Mouse (Mus musculus): ENCODE data around the gene Dusp1. TPM values are rescaled to one million over a fixed set of nuclear protein-coding genes. Genes with fewer than 3 reads are reported as not detected.

Gene Dusp1
- polyA plus RNA-seq, 1 experiment, result 32.2 TPM

GRCm38 (mm10) chr17:26497416-26497923 lies 64.5 kb downstream of the Dusp1 start:
- Histone ChIP-seq H3K4me1 (ENCODE audit: control insufficient read depth, insufficient read depth, low read length) (peaks cover 35% of the 10 kb centered on the region), H3K27ac (ENCODE audit: insufficient read depth, low read depth, low read length) (peak overlapping the region; percentile 95), H3K4me3 (ENCODE audit: insufficient read depth, low read length) (peak overlapping the region; percentile 16; the same call in 1 of the 2 replicates)
- TF ChIP-seq CTCF (IDR thresholded peaks at IDR 0.05; ENCODE audit: low read depth, low read length) (no peak), POLR2A (IDR thresholded peaks at IDR 0.05; ENCODE audit: borderline replicate concordance, low read depth, low read length) (no peak)

GRCm38 (mm10) chr17:26494642-26495468 lies 67.1 kb downstream of the Dusp1 start:
- peaks cover 23% of the 10 kb centered on the region for H3K4me1 ChIP-seq (ENCODE audit: control insufficient read depth, insufficient read depth, low read length)
- no peak for TF ChIP-seq POLR2A (IDR thresholded peaks at IDR 0.05; ENCODE audit: borderline replicate concordance, low read depth, low read length)
- TF ChIP-seq CTCF (IDR thresholded peaks at IDR 0.05; ENCODE audit: low read depth, low read length), result no peak
- H3K27ac ChIP-seq (ENCODE audit: insufficient read depth, low read depth, low read length), result no peak overlapping the region
- H3K4me3 ChIP-seq (ENCODE audit: insufficient read depth, low read length), result no peak overlapping the region

- no peak overlapping the region for H3K4me3 ChIP-seq (ENCODE audit: insufficient read depth, low read length)
- no peak overlapping the region for H3K27ac ChIP-seq (ENCODE audit: insufficient read depth, low read depth, low read length)
- H3K4me1 ChIP-seq (ENCODE audit: control insufficient read depth, insufficient read depth, low read length), result peaks cover 10% of the 10 kb centered on the region
- no peak for TF ChIP-seq CTCF (IDR thresholded peaks at IDR 0.05; ENCODE audit: low read depth, low read length)
- TF ChIP-seq POLR2A (IDR thresholded peaks at IDR 0.05; ENCODE audit: borderline replicate concordance, low read depth, low read length), result no peak
These were observed 69.7 kb downstream of the Dusp1 start for GRCm38 (mm10) chr17:26492246-26492645.

GRCm38 (mm10) chr17:26490910-26491309 lies 71.0 kb downstream of the Dusp1 start:
- Histone ChIP-seq H3K4me3 (ENCODE audit: insufficient read depth, low read length) (no peak overlapping the region), H3K4me1 (ENCODE audit: control insufficient read depth, insufficient read depth, low read length) (peaks cover 2% of the 10 kb centered on the region; the same call in 1 of the 2 replicates), H3K27ac (ENCODE audit: insufficient read depth, low read depth, low read length) (no peak overlapping the region)
- TF ChIP-seq POLR2A (IDR thresholded peaks at IDR 0.05; ENCODE audit: borderline replicate concordance, low read depth, low read length), result no peak
- no peak for TF ChIP-seq CTCF (IDR thresholded peaks at IDR 0.05; ENCODE audit: low read depth, low read length)

GRCm38 (mm10) chr17:26490072-26490471 lies 71.9 kb downstream of the Dusp1 start:
- Histone ChIP-seq H3K4me1 (ENCODE audit: control insufficient read depth, insufficient read depth, low read length) (peaks cover 3% of the 10 kb centered on the region; the same call in 1 of the 2 replicates), H3K4me3 (ENCODE audit: insufficient read depth, low read length) (no peak overlapping the region), H3K27ac (ENCODE audit: insufficient read depth, low read depth, low read length) (no peak overlapping the region)
- TF ChIP-seq POLR2A (IDR thresholded peaks at IDR 0.05; ENCODE audit: borderline replicate concordance, low read depth, low read length), result no peak
- no peak for TF ChIP-seq CTCF (IDR thresholded peaks at IDR 0.05; ENCODE audit: low read depth, low read length)

GRCm38 (mm10) chr17:26488711-26489403 lies 73.1 kb downstream of the Dusp1 start:
- peaks cover 6% of the 10 kb centered on the region; the same call in 1 of the 2 replicates for H3K4me1 ChIP-seq (ENCODE audit: control insufficient read depth, insufficient read depth, low read length)
- no peak overlapping the region for H3K27ac ChIP-seq (ENCODE audit: insufficient read depth, low read depth, low read length)
- no peak for TF ChIP-seq POLR2A (IDR thresholded peaks at IDR 0.05; ENCODE audit: borderline replicate concordance, low read depth, low read length)
- TF ChIP-seq CTCF (IDR thresholded peaks at IDR 0.05; ENCODE audit: low read depth, low read length), result no peak
- H3K4me3 ChIP-seq (ENCODE audit: insufficient read depth, low read length), result no peak overlapping the region

- H3K4me3 ChIP-seq (ENCODE audit: insufficient read depth, low read length), result no peak overlapping the region
- no peak overlapping the region for H3K27ac ChIP-seq (ENCODE audit: insufficient read depth, low read depth, low read length)
- TF ChIP-seq CTCF (IDR thresholded peaks at IDR 0.05; ENCODE audit: low read depth, low read length) (no peak), POLR2A (IDR thresholded peaks at IDR 0.05; ENCODE audit: borderline replicate concordance, low read depth, low read length) (no peak)
- H3K4me1 ChIP-seq (ENCODE audit: control insufficient read depth, insufficient read depth, low read length), result peaks cover 6% of the 10 kb centered on the region; the same call in 1 of the 2 replicates
These were observed 74.0 kb downstream of the Dusp1 start for GRCm38 (mm10) chr17:26487917-26488316.

- Histone ChIP-seq H3K4me3 (ENCODE audit: insufficient read depth, low read length) (no peak overlapping the region), H3K27ac (ENCODE audit: insufficient read depth, low read depth, low read length) (no peak overlapping the region), H3K4me1 (ENCODE audit: control insufficient read depth, insufficient read depth, low read length) (peaks cover 6% of the 10 kb centered on the region; the same call in 1 of the 2 replicates)
- TF ChIP-seq POLR2A (IDR thresholded peaks at IDR 0.05; ENCODE audit: borderline replicate concordance, low read depth, low read length), result no peak
- TF ChIP-seq CTCF (IDR thresholded peaks at IDR 0.05; ENCODE audit: low read depth, low read length), result no peak
These were observed 74.7 kb downstream of the Dusp1 start for GRCm38 (mm10) chr17:26487266-26487665.

GRCm38 (mm10) chr17:26484626-26485421 lies 77.1 kb downstream of the Dusp1 start:
- Histone ChIP-seq H3K27ac (ENCODE audit: insufficient read depth, low read depth, low read length) (no peak overlapping the region), H3K4me3 (ENCODE audit: insufficient read depth, low read length) (no peak overlapping the region), H3K4me1 (ENCODE audit: control insufficient read depth, insufficient read depth, low read length) (peaks cover 11% of the 10 kb centered on the region)
- no peak for TF ChIP-seq POLR2A (IDR thresholded peaks at IDR 0.05; ENCODE audit: borderline replicate concordance, low read depth, low read length)
- TF ChIP-seq CTCF (IDR thresholded peaks at IDR 0.05; ENCODE audit: low read depth, low read length), result no peak

All from bone marrow macrophage, adult 2 months (primary cell).